Mouse (Mus musculus) ES-E14 (cell line): ENCODE data around the gene Sgsm2.

Experiments used
- HCFC1 ChIP-seq: IDR thresholded peaks from 2 replicates; pipeline ENCODE4 v1.6.1; 2012; ENCODE audit warnings: low read length, inconsistent platforms, borderline replicate concordance; ENCODE audit not compliant: insufficient read depth
- ZC3H11A ChIP-seq: IDR thresholded peaks from 2 replicates; pipeline ENCODE4 v1.6.1; 2012; ENCODE audit warnings: low read depth, mild to moderate bottlenecking, inconsistent platforms, low read length, borderline replicate concordance
- ZNF384 ChIP-seq: IDR thresholded peaks from 2 replicates; pipeline ENCODE4 v1.6.1; 2012; ENCODE audit warnings: low read depth, low read length, inconsistent platforms

- TF ChIP-seq ZC3H11A (no peak), HCFC1 (no peak), ZNF384 (no peak)
Measured at GRCm38 (mm10) chr11:74837056-74837693, 59.7 kb downstream of the Sgsm2 start.
